Mouse (Mus musculus) left cerebral cortex, adult 2 months (tissue): Measurements from ENCODE around the gene Top3b. TPM values are rescaled to one million over a fixed set of nuclear protein-coding genes. Genes with fewer than 3 reads are reported as not detected.

ENCODE experiments used
- DNase-seq, 2 experiments: peaks; one replicate each; pipeline ENCODE4 v3.0.0; 2021 to 2022; ENCODE audit warnings: low spot score in 2 of 2, mixed read lengths in 1 of 2; ENCODE audit errors: extremely low spot score in 1 of 2
- H3K27ac ChIP-seq: fragments of 200-600 bp; 2 replicates; pipeline ENCODE4 v1.8.1; 2022
- H3K4me3 ChIP-seq: fragments of 200-600 bp; 2 replicates; pipeline ENCODE4 v1.8.1; 2022
- CTCF ChIP-seq: fragments of 200-600 bp; IDR thresholded peaks from 2 replicates; pipeline ENCODE4 v1.8.1; 2022; ENCODE audit warnings: antibody characterized with exemption, mild to moderate bottlenecking, moderate library complexity
- intact Hi-C: fragments of 180-260 bp; cut with DNase I; formaldehyde crosslinking; loops from one replicate; pipeline ENCODE4 v1.15.1; 2025
- total RNA-seq, 2 experiments: library from RNA; stranded (reverse); gene quantifications; 2 replicates each; pipeline ENCODE4 v1.2.3; 2021

Gene Top3b
- total RNA-seq, 2 experiments from 2014 or later: 64.0 to 72.0 TPM

DNA sequence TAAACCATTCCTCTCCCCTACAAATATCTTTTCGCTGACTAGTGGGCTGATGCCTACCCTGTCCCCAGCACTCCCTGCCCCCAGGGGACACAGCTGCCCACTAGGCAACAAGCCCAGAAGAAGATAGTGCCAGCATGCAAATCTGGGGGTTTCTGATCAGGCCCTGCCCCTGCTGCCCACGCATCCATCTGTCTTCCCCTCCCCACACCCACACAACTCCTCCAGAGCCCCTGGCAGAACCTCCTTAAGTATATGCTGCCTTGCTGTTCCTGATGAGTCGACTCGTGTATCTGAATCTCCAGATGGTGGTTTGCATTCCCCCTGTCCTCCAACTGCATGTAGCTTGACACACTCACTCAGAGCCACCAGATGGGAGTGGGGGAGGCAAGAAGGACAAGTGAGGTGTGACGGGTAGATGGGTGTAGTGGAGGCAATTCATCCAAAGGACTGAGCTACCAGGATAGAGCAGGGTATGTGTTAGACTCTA lies 60.3 kb downstream of the Top3b start:
- Histone ChIP-seq H3K27ac (peak overlapping the region; percentile 90), H3K4me3 (no peak overlapping the region)
- no peak for TF ChIP-seq CTCF
- DNase-seq: peak; percentile 77 to 91
- intact Hi-C loops: loop anchor here (1.0 to 5.0 kb wide), 3 partner anchors 51 to 101 kb away; partner anchors contain the start of gene Mapk1

DNA sequence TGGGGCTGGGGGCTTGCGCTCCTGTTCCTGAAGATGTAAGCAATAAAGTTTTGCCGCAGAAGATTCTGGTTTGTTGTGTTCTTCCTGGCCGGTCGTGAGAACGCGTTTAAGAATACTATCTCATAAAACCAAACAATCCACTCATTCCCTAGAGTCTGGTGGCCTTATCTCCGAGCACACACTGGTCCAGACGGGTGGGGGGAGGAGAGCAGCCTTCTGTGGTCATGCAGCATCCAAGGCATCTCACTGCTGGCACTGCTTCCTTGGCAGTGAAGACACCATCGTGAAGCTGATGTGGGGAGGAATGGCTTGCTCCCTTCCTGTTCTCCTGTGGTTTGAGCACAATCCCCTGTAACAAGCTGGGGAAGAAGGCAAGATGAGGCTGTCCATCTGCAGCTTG lies 69.0 kb downstream of the Top3b start:
- intact Hi-C loops: no loop called here
- no peak for DNase-seq

DNA sequence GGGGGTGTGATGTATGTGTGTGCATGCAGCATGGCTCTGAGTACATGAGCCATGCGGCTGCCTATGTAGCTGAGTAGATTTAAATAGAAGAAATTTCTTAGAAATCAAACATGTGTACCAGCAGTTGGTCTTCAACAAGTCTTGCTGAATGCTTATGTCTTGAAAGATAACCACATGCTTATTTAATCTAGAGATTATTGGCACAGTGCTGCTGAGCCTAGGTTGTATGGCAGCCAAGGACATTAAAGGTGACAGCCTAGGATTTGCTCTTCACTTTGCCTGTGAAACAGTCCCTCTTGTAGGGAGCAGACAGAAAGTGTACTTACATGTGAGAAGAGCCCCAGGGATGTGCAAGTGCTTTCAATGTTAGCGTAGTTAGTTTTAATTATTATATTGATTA lies 70.5 kb downstream of the Top3b start:
- H3K27ac ChIP-seq: no peak overlapping the region
- intact Hi-C loops: no loop called here
- DNase-seq: no peak
- TF ChIP-seq CTCF: no peak
- H3K4me3 ChIP-seq: no peak overlapping the region

More for the DNA sequence above, 69.0 kb downstream of the Top3b start:
- no peak overlapping the region for H3K4me3 ChIP-seq
- no peak for TF ChIP-seq CTCF
- H3K27ac ChIP-seq: no peak overlapping the region

Other genes starting within 250 kb of the Top3b start
- gene Olfr19, start 194.3 kb upstream of the Top3b start, total RNA-seq: not detected
- 1 to 10 TPM; 6.2 to 7.0 TPM for gene Spag6l, start 41.3 kb upstream of the Top3b start, total RNA-seq
- not detected for gene Igll1, start 6.8 kb upstream of the Top3b start, total RNA-seq
- under 1 TPM in 1 of 2 experiments, not detected in 1; 0.63 TPM for gene Vpreb1, start 107 bp downstream of the Top3b start, total RNA-seq
- 10 to 100 TPM; 47.3 to 57.9 TPM for gene Ppm1f, start 25.7 kb downstream of the Top3b start, total RNA-seq
- 100 to 1,000 TPM; 442 to 445 TPM for gene Mapk1, start 112.6 kb downstream of the Top3b start, total RNA-seq
- 10 to 100 TPM; 36.4 to 40.6 TPM for gene Ypel1, start 199.0 kb downstream of the Top3b start, total RNA-seq
- gene Ppil2, start 240.5 kb downstream of the Top3b start, total RNA-seq: 10 to 100 TPM; 85.3 to 89.8 TPM